Mouse (Mus musculus) splenic B cell, adult 2 months (primary cell): ENCODE results near the gene Chst4.

ENCODE experiments used
- DNase-seq: peaks from one replicate; pipeline ENCODE4 v3.0.0-alpha.2; 2011; ENCODE audit warnings: low read depth, low spot score
- H3K27me3 ChIP-seq: 2 replicates; pipeline ENCODE4 v1.6.1; 2012; ENCODE audit warnings: mild to moderate bottlenecking, low read length, moderate library complexity, mixed read lengths; ENCODE audit not compliant: control insufficient read depth, poor library complexity, insufficient read depth, severe bottlenecking
- H3K36me3 ChIP-seq: 2 replicates; pipeline ENCODE4 v1.6.1; 2012; ENCODE audit warnings: mild to moderate bottlenecking, low read length, moderate library complexity, mixed read lengths; ENCODE audit not compliant: control insufficient read depth, poor library complexity, insufficient read depth, severe bottlenecking

Gene Chst4

GRCm38 (mm10) chr8:109989151-109989550, 50.4 kb downstream of the Chst4 start:
- DNase-seq: no peak
- Histone ChIP-seq H3K27me3 (no peaks in the 10 kb centered on the region), H3K36me3 (no peaks in the 10 kb centered on the region)

- no peaks in the 10 kb centered on the region for H3K36me3 ChIP-seq
- no peak for DNase-seq
- no peaks in the 10 kb centered on the region for H3K27me3 ChIP-seq
These were observed 51.8 kb downstream of the Chst4 start for GRCm38 (mm10) chr8:109987776-109988175.

DNA sequence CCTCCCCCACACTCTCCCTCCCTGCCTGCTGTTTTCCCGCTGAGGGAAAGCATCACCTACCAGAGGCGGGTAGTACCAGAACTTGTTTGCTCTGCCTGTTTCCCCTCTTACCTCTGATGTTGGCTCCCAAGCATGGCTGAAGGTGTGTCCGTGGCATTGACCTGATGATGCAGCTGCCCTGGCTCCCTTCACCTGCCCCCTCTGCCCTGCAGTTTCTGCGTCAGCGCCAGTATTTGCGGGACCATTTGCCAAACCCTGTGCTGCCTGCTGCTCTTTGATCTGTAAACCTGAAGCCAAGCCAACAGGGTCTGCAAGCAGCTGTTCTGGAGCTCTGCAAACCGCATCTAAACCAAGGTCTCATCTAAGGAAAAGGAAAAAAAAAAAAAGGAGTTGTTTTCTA, 53.2 kb downstream of the Chst4 start:
- no peaks in the 10 kb centered on the region for H3K36me3 ChIP-seq
- H3K27me3 ChIP-seq: no peaks in the 10 kb centered on the region
- DNase-seq: no peak

DNA sequence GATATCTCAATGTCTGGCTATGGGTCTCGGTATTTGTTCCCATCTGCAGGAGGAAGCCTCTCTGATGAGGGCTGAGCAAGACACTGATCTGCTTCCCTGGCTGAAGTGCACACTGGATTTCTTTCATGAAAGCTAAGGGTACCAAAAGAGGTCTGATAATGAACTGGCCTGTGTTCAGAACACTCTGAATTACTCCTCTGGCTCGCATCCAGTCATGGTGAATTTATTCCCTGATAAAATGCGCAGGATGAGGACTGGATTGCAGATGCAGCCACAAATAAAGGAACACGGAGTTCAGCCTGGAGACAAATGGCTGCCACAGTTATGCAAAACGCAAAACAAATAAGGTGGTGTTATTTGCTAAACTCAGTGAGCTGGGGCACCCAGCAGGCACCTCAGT, 55.6 kb downstream of the Chst4 start:
- Histone ChIP-seq H3K36me3 (no peaks in the 10 kb centered on the region), H3K27me3 (no peaks in the 10 kb centered on the region)
- no peak for DNase-seq

- no peaks in the 10 kb centered on the region for H3K27me3 ChIP-seq
- no peaks in the 10 kb centered on the region for H3K36me3 ChIP-seq
- DNase-seq: no peak
These were observed 57.0 kb downstream of the Chst4 start for GRCm38 (mm10) chr8:109982386-109983105.

DNA sequence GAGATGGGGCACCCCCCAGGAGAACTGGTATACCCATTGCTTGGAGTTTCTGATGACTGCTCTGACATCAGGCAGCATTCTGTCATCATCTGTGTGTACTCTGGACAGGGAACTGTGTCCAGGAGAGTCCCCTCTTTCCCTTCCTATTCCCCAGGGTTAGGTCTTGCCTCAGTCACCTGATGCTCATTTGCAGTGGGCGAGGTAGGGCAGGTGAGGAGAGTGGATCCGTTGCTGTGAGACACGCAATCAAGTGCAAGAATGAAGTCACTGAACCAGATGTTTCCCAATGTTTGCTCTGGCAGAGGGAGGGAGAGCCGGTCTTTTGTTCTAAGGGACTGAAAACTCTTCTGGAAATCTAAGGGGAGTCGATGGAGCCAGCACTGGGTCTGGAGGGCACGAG, 60.2 kb downstream of the Chst4 start:
- Histone ChIP-seq H3K36me3 (no peaks in the 10 kb centered on the region), H3K27me3 (no peaks in the 10 kb centered on the region)
- no peak for DNase-seq
